Mouse (Mus musculus): ENCODE data around the gene Olfr462. TPM values are rescaled to one million over a fixed set of nuclear protein-coding genes. Genes with fewer than 3 reads are reported as not detected.
"Not testable (repeated sequence)": the region's sequence is repeated elsewhere in the genome, so short reads cannot be mapped to it uniquely, and the experiment has no call there.

Gene Olfr462
- polyA plus RNA-seq, 1 experiment from 2014 or later = not detected

DNA sequence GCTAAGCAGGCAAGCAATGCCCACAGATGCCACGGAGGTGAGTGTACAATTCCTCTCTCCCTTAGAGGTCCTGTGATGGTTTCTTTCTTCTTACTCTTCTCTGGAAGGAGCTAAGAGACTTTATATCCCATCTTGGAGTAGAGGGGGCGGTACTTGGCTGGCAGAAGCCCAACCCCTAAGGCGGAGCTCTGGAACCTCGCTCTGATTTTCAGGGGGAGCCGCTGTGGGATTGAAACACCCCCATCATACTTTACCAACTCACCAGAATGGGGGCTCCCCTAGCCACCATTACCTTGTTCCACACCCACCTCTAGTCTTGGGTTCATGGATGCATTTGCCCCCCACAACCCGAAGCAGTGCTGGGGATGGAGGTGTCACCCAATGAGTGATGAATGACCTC, 16.6 kb downstream of the Olfr462 start, which contains the start of gene Epx:
Gene Epx, minus strand, starts transcription at position 101 of the 400 bp plus-strand sequence.
- 83% methylated on average over 6 of the region's 6 CpGs for WGBS
- no peaks in the 10 kb centered on the region for H3K27me3 ChIP-seq (replicated peaks; ENCODE audit: low read depth, poor library complexity, severe bottlenecking)
- H3K36me3 ChIP-seq (replicated peaks) = no peaks in the 10 kb centered on the region
- no peak within 1 kb of the TSS for H3K4me3 ChIP-seq
- no peak within 1 kb of the TSS for H3K27ac ChIP-seq (replicated peaks)
- no peak for DNase-seq (ENCODE audit: low spot score)
- no peaks in the 10 kb centered on the region; the same call in 1 of the 2 replicates for H3K4me1 ChIP-seq
- H3K9me3 ChIP-seq = no peaks in the 10 kb centered on the region

DNA sequence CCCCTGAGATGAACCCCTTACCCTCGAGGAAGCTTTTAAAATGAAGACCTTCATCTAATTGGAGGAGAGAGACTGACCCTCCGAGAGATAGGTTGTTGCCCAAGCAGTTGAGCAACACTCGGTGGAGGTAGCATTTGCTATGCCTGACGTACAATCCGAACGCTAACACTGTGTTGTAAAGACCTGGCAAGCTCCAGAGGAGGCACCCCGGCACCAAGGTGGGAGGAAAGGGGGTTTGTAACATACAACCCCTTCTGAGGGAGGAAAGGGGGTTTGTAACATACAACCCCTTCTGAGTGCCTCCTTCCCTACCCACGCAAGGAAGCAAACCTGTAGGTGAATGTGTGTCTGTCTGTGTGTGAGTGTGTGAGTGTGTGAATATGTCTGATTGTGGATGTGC, 20.3 kb downstream of the Olfr462 start:
- H3K4me3 ChIP-seq = no peak overlapping the region
- no peak overlapping the region for H3K27ac ChIP-seq (replicated peaks)
- H3K27me3 ChIP-seq (replicated peaks; ENCODE audit: low read depth, poor library complexity, severe bottlenecking) = no peaks in the 10 kb centered on the region
- no peak for DNase-seq (ENCODE audit: low spot score)
- H3K9me3 ChIP-seq = no peaks in the 10 kb centered on the region
- no peaks in the 10 kb centered on the region for H3K36me3 ChIP-seq (replicated peaks)
- 66% methylated on average over 8 of the region's 8 CpGs for WGBS
- peaks cover 4% of the 10 kb centered on the region; the same call in 1 of the 2 replicates for H3K4me1 ChIP-seq

- 65% methylated on average over 2 of the region's 2 CpGs for WGBS
- Histone ChIP-seq H3K4me1 (0 out of 2 replicates have a peak, but pooled peaks cover 4% of the 10 kb centered on the region), H3K27me3 (replicated peaks; ENCODE audit: low read depth, poor library complexity, severe bottlenecking) (no peaks in the 10 kb centered on the region), H3K4me3 (no peak overlapping the region), H3K9me3 (no peaks in the 10 kb centered on the region), H3K27ac (replicated peaks) (no peak overlapping the region), H3K36me3 (replicated peaks) (no peaks in the 10 kb centered on the region)
- DNase-seq (ENCODE audit: low spot score) = no peak
Observed at GRCm38 (mm10) chr11:87870096-87870495, 22.0 kb downstream of the Olfr462 start.

- H3K9me3 ChIP-seq; H3K4me3 ChIP-seq; DNase-seq (ENCODE audit: low spot score); H3K4me1 ChIP-seq; H3K27me3 ChIP-seq (replicated peaks; ENCODE audit: low read depth, poor library complexity, severe bottlenecking); H3K27ac ChIP-seq (replicated peaks): not testable (repeated sequence)
- H3K36me3 ChIP-seq (replicated peaks) = peaks cover 22% of the 10 kb centered on the region
- WGBS = 89% methylated on average over 1 of the region's 2 CpGs
Observed at GRCm38 (mm10) chr11:87866891-87867290, 25.2 kb downstream of the Olfr462 start.

GRCm38 (mm10) chr11:87862805-87863204, 29.3 kb downstream of the Olfr462 start:
- H3K27me3 ChIP-seq (replicated peaks; ENCODE audit: low read depth, poor library complexity, severe bottlenecking) = no peaks in the 10 kb centered on the region
- DNase-seq (ENCODE audit: low spot score) = no peak
- no peak overlapping the region for H3K27ac ChIP-seq (replicated peaks)
- 0 out of 2 replicates have a peak, but pooled peaks cover 4% of the 10 kb centered on the region for H3K4me1 ChIP-seq
- no peak overlapping the region for H3K4me3 ChIP-seq
- H3K36me3 ChIP-seq (replicated peaks) = peaks cover 57% of the 10 kb centered on the region
- H3K9me3 ChIP-seq = no peaks in the 10 kb centered on the region
- 90% methylated on average over 13 of the region's 13 CpGs for WGBS

- no peak overlapping the region for H3K27ac ChIP-seq (replicated peaks)
- WGBS = 86% methylated on average over 9 of the region's 9 CpGs
- H3K9me3 ChIP-seq = no peaks in the 10 kb centered on the region
- H3K36me3 ChIP-seq (replicated peaks) = peaks cover 74% of the 10 kb centered on the region
- DNase-seq (ENCODE audit: low spot score) = no peak
- H3K4me3 ChIP-seq = no peak overlapping the region
- 0 out of 2 replicates have a peak, but pooled peaks cover 4% of the 10 kb centered on the region for H3K4me1 ChIP-seq
- no peaks in the 10 kb centered on the region for H3K27me3 ChIP-seq (replicated peaks; ENCODE audit: low read depth, poor library complexity, severe bottlenecking)
Observed at GRCm38 (mm10) chr11:87860426-87860825, 31.6 kb downstream of the Olfr462 start.

- Histone ChIP-seq H3K27me3 (replicated peaks; ENCODE audit: low read depth, poor library complexity, severe bottlenecking) (no peaks in the 10 kb centered on the region), H3K4me3 (no peak overlapping the region), H3K36me3 (replicated peaks) (peaks cover 74% of the 10 kb centered on the region), H3K4me1 (0 out of 2 replicates have a peak, but pooled peaks cover 4% of the 10 kb centered on the region), H3K27ac (replicated peaks) (no peak overlapping the region), H3K9me3 (no peaks in the 10 kb centered on the region)
- 90% methylated on average over 11 of the region's 11 CpGs for WGBS
- DNase-seq (ENCODE audit: low spot score) = no peak
Observed at GRCm38 (mm10) chr11:87859273-87859672, 32.8 kb downstream of the Olfr462 start.

DNA sequence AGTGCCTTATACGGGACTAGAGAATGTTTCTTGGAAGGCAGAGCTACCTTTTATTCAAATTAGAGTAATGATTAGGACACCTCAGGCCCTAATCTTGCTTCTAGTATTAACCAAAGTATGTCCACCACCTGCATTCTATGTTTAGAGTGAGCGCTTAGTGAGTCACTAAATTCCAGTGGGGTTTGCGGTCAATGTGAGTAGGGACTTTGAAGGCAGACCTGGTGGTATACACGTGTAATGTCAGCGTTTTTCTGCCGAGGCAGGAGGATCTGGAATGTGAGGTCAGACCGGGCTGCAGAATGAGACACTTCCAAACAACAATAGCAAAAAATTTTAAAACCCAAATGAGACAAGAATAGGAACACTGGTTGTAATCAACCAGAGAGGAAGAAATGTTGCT, 37.5 kb downstream of the Olfr462 start:
- WGBS = 91% methylated on average over 7 of the region's 7 CpGs
- no peak for DNase-seq (ENCODE audit: low spot score)

DNA sequence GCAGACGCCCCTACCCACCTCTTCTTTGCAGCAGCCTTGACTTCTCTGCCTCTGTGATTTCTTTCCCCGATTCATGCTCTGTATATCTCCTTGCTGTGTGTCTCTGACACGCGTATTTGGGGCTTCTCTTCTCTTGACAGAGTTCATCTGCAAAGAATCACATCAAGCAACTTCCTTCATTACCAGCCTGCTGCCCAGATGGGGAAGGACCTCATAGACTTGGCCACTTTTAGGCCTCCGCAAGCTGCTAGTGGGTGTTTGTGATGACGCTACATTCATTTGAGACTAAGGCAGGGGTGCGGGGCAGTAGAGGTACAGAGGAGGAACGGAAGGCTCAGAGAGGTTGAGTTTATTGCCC, 38.5 kb downstream of the Olfr462 start:
- peak overlapping the region; percentile 89 for H3K27ac ChIP-seq (replicated peaks)
- DNase-seq (ENCODE audit: low spot score) = no peak
- 40% methylated on average over 8 of the region's 8 CpGs for WGBS
- H3K4me1 ChIP-seq = peaks cover 11% of the 10 kb centered on the region
- H3K9me3 ChIP-seq = no peaks in the 10 kb centered on the region
- no peaks in the 10 kb centered on the region for H3K27me3 ChIP-seq (replicated peaks; ENCODE audit: low read depth, poor library complexity, severe bottlenecking)
- peak overlapping the region; percentile 78 for H3K4me3 ChIP-seq
- peaks cover 24% of the 10 kb centered on the region for H3K36me3 ChIP-seq (replicated peaks)

More for the DNA sequence above, 37.5 kb downstream of the Olfr462 start:
- no peak overlapping the region for H3K4me3 ChIP-seq
- peaks cover 28% of the 10 kb centered on the region for H3K36me3 ChIP-seq (replicated peaks)
- H3K4me1 ChIP-seq = peaks cover 11% of the 10 kb centered on the region
- H3K27ac ChIP-seq (replicated peaks) = no peak overlapping the region
- H3K27me3 ChIP-seq (replicated peaks; ENCODE audit: low read depth, poor library complexity, severe bottlenecking) = no peaks in the 10 kb centered on the region
- H3K9me3 ChIP-seq = no peaks in the 10 kb centered on the region

GRCm38 (mm10) chr11:87852690-87853596, 39.1 kb downstream of the Olfr462 start, which contains the start of gene Mks1:
TSS of gene Mks1 (plus strand) at chr11:87853215.
- 5% methylated on average over 40 of the region's 40 CpGs for WGBS
- H3K4me3 ChIP-seq = peak within 1 kb of the TSS; percentile 78
- DNase-seq (ENCODE audit: low spot score) = peak; percentile 96
- peaks cover 18% of the 10 kb centered on the region for H3K36me3 ChIP-seq (replicated peaks)
- peaks cover 11% of the 10 kb centered on the region for H3K4me1 ChIP-seq
- H3K27me3 ChIP-seq (replicated peaks; ENCODE audit: low read depth, poor library complexity, severe bottlenecking) = no peaks in the 10 kb centered on the region
- peak within 1 kb of the TSS; percentile 89 for H3K27ac ChIP-seq (replicated peaks)
- no peaks in the 10 kb centered on the region for H3K9me3 ChIP-seq

DNA sequence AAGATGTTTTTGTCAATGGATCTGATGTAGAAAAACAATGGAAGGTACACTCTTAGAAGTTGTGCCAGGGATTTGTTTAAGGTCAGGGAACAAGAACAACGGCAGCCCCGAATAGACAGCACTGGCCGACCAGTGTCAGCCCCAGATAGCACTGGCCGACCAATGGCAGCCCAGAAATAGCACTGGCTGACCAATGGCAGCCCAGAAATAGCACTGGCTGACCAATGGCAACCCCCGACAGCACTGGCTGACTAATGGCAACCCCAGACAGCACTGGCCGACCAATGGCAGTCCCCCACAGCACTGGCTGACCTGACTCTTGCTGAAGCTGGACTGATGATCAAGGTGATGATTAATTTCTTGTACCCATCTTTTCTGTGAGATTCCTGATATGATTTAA, 44.2 kb downstream of the Olfr462 start:
- Histone ChIP-seq H3K27me3 (replicated peaks; ENCODE audit: low read depth, poor library complexity, severe bottlenecking) (no peaks in the 10 kb centered on the region), H3K4me3 (no peak overlapping the region), H3K27ac (replicated peaks) (no peak overlapping the region), H3K4me1 (peaks cover 4% of the 10 kb centered on the region), H3K36me3 (replicated peaks) (no peaks in the 10 kb centered on the region), H3K9me3 (no peaks in the 10 kb centered on the region)
- peak; percentile 35 for DNase-seq (ENCODE audit: low spot score)
- 77% methylated on average over 6 of the region's 6 CpGs for WGBS

GRCm38 (mm10) chr11:87846968-87847600, 45.0 kb downstream of the Olfr462 start:
- Histone ChIP-seq H3K9me3 (no peaks in the 10 kb centered on the region), H3K27me3 (replicated peaks; ENCODE audit: low read depth, poor library complexity, severe bottlenecking) (no peaks in the 10 kb centered on the region), H3K27ac (replicated peaks) (no peak overlapping the region), H3K4me1 (no peaks in the 10 kb centered on the region), H3K4me3 (no peak overlapping the region), H3K36me3 (replicated peaks) (no peaks in the 10 kb centered on the region)
- no peak for DNase-seq (ENCODE audit: low spot score)
- 87% methylated on average over 12 of the region's 12 CpGs for WGBS

All from embryonic facial prominence, embryonic 10.5 days (tissue).